Mouse (Mus musculus) ES-E14 (cell line): ENCODE measurements at regions not wholly inside any gene's neighbourhood (a gene's known extent, or its start where the extent isn't known, plus 50 kb on each side); places are given as distances from the start of the nearest gene placed in this dataset.

Source experiments
- DNase-seq: peaks from one replicate; pipeline ENCODE4 v3.0.0-alpha.2; 2013; ENCODE audit warnings: low read depth, low spot score
- H3K27ac ChIP-seq: 2 replicates; pipeline ENCODE4 v1.5.1; 2012; ENCODE audit warnings: low read depth, mild to moderate bottlenecking, low read length, moderate library complexity, mixed read lengths; ENCODE audit not compliant: poor library complexity, insufficient read depth, severe bottlenecking
- H3K36me3 ChIP-seq: 2 replicates; pipeline ENCODE4 v1.6.1; 2012; ENCODE audit warnings: mild to moderate bottlenecking, low read length, moderate library complexity, mixed read lengths; ENCODE audit not compliant: control insufficient read depth, poor library complexity, insufficient read depth, severe bottlenecking
- H3K4me1 ChIP-seq, 2 experiments: fragments of 150-350 bp in 1 of 2; sonication (generic) in 1 of 2; 2 replicates each; pipeline ENCODE4 v1.6.1; 2012; ENCODE audit warnings: low read length in 2 of 2, mild to moderate bottlenecking in 1 of 2, mixed read lengths in 1 of 2; ENCODE audit not compliant: control insufficient read depth in 2 of 2, insufficient read depth in 2 of 2, poor library complexity in 1 of 2
- H3K4me3 ChIP-seq, 2 experiments: fragments of 150-350 bp in 1 of 2; sonication (generic) in 1 of 2; 2 replicates each; pipeline ENCODE4 v1.5.1; 2012; ENCODE audit warnings: low read length in 2 of 2, low read depth in 1 of 2, mild to moderate bottlenecking in 1 of 2, mixed read lengths in 1 of 2; ENCODE audit not compliant: insufficient read depth in 1 of 2, poor library complexity in 1 of 2, severe bottlenecking in 1 of 2
- H3K9ac ChIP-seq: 2 replicates; pipeline ENCODE4 v1.6.1; 2012; ENCODE audit warnings: low read depth, mild to moderate bottlenecking, low read length, mixed read lengths; ENCODE audit not compliant: poor library complexity, insufficient read depth, severe bottlenecking
- H3K9me3 ChIP-seq: fragments of 150-350 bp; sonication (generic); 2 replicates; pipeline ENCODE4 v1.6.1; 2012; ENCODE audit warnings: low read depth, mild to moderate bottlenecking, low read length; ENCODE audit not compliant: control insufficient read depth, insufficient read depth
- CHD2 ChIP-seq: IDR thresholded peaks from 2 replicates; pipeline ENCODE4 v1.6.1; 2014; ENCODE audit warnings: mild to moderate bottlenecking, low read depth, low read length, inconsistent platforms
- HCFC1 ChIP-seq: IDR thresholded peaks from 2 replicates; pipeline ENCODE4 v1.6.1; 2012; ENCODE audit warnings: low read length, inconsistent platforms, borderline replicate concordance; ENCODE audit not compliant: insufficient read depth
- MAFK ChIP-seq: IDR thresholded peaks from 2 replicates; pipeline ENCODE4 v1.6.1; 2014; ENCODE audit warnings: mild to moderate bottlenecking, low read depth, low read length, inconsistent platforms; ENCODE audit not compliant: insufficient read depth
- ZC3H11A ChIP-seq: IDR thresholded peaks from 2 replicates; pipeline ENCODE4 v1.6.1; 2012; ENCODE audit warnings: low read depth, mild to moderate bottlenecking, inconsistent platforms, low read length, borderline replicate concordance
- ZNF384 ChIP-seq: IDR thresholded peaks from 2 replicates; pipeline ENCODE4 v1.6.1; 2012; ENCODE audit warnings: low read depth, low read length, inconsistent platforms
- in situ Hi-C, 2 experiments: fragments of 600-800 bp; cut with MboI; formaldehyde crosslinking; loops; one replicate each; pipeline ENCODE4 v1.15.1; 2025; ENCODE audit warnings: low sequenced_read_pairs in 2 of 2, inconsistent platforms in 1 of 2; ENCODE audit not compliant: unreplicated experiment in 2 of 2

- peaks cover 6% of the 10 kb centered on the region; the same call in 1 of the 2 replicates for H3K9me3 ChIP-seq
- H3K9ac ChIP-seq = no peak overlapping the region
- H3K27ac ChIP-seq = no peak overlapping the region
- H3K4me1 ChIP-seq = no peaks in the 10 kb centered on the region
- no peak for DNase-seq
- TF ChIP-seq ZC3H11A (no peak), CHD2 (no peak), HCFC1 (no peak), MAFK (no peak), ZNF384 (no peak)
- H3K4me3 ChIP-seq = no peak overlapping the region
- in situ Hi-C loops = no loop called here
- no peaks in the 10 kb centered on the region for H3K36me3 ChIP-seq
Measured at GRCm38 (mm10) chr17:68152438-68153120, 121.0 kb upstream of the L3mbtl4 start.

GRCm38 (mm10) chr17:68154879-68155278 lies 118.7 kb upstream of the L3mbtl4 start:
- H3K4me3 ChIP-seq = no peak overlapping the region
- no peaks in the 10 kb centered on the region for H3K36me3 ChIP-seq
- no peak overlapping the region for H3K27ac ChIP-seq
- no peaks in the 10 kb centered on the region for H3K4me1 ChIP-seq
- TF ChIP-seq CHD2 (no peak), HCFC1 (no peak), ZNF384 (no peak), ZC3H11A (no peak), MAFK (no peak)
- no peak for DNase-seq
- in situ Hi-C loops = no loop called here
- H3K9ac ChIP-seq = no peak overlapping the region
- 0 out of 2 replicates have a peak, but pooled peaks cover 1% of the 10 kb centered on the region for H3K9me3 ChIP-seq

DNA sequence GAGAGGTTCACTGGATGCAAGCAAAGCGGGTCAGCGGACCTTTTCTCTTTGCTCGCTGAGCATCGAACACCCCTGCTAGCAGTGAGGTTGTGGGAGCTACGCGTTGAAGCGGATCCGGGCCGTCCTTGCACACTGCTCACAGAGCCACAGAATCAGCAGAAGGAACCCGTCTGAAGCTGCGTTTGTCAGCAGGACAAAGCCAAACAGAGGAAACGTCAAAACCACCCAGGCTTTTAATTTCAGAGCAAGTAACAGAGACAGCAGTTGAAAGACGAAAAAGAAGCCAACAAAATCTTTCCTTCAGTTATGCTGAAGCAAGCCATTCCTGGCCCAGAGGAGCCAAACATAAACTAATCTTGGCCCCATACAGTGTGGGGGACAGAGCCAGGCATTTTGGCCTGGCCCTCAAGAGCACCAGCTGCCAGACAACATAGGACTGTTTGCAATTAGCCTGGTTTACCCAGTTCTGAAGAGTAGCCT lies 115.4 kb upstream of the L3mbtl4 start:
- Histone ChIP-seq H3K4me1 (no peaks in the 10 kb centered on the region), H3K27ac (no peak overlapping the region), H3K9ac (no peak overlapping the region), H3K9me3 (no peaks in the 10 kb centered on the region), H3K36me3 (no peaks in the 10 kb centered on the region), H3K4me3 (no peak overlapping the region)
- no peak for DNase-seq
- in situ Hi-C loops = no loop called here
- TF ChIP-seq ZC3H11A = no peak
- no peak for TF ChIP-seq MAFK
- TF ChIP-seq CHD2 = no peak
- no peak for TF ChIP-seq ZNF384
- TF ChIP-seq HCFC1 = no peak

GRCm38 (mm10) chr17:68161107-68161506 lies 112.5 kb upstream of the L3mbtl4 start:
- Histone ChIP-seq H3K4me3 (no peak overlapping the region), H3K4me1 (no peaks in the 10 kb centered on the region), H3K36me3 (no peaks in the 10 kb centered on the region), H3K27ac (no peak overlapping the region), H3K9me3 (no peaks in the 10 kb centered on the region), H3K9ac (no peak overlapping the region)
- in situ Hi-C loops = no loop called here
- DNase-seq = no peak
- TF ChIP-seq ZNF384 (no peak), MAFK (no peak), ZC3H11A (no peak), CHD2 (no peak), HCFC1 (no peak)
